Mouse (Mus musculus) testis, postnatal 10 days (tissue): ENCODE results near the gene Chmp2a.

Experiments used
- DNase-seq: peaks from one replicate; pipeline ENCODE4 v3.0.0; 2021; ENCODE audit warnings: low spot score

The Chmp2a gene

GRCm38 (mm10) chr7:12998851-12999250, 35.8 kb downstream of the Chmp2a start, which contains the start of gene Trim28:
Gene Trim28 (plus strand): TSS chr7:12999114.
- DNase-seq: no peak

DNA sequence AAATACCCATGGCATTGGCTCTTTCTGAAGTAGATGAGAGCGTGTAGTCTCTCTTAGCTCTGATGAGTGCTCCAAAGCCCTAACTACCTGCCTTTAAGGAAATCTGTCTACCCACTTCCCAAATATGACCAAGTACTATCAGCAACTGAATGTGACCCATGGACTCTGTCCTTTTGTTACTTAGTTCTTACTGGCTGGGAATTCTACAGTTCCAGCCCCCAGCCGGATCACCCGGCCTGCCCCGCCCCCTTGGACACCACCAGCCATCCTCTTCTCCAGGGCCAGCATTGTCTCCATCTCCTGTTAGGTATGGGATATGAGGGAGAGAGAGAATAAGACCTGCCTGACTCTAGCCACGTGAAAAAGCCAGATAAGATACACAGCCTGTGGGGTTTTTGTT, 36.6 kb downstream of the Chmp2a start, which contains the start of gene Slc27a5:
Gene Slc27a5 (minus strand): TSS at position 140 of the 400 bp plus-strand sequence.
- no peak for DNase-seq

DNA sequence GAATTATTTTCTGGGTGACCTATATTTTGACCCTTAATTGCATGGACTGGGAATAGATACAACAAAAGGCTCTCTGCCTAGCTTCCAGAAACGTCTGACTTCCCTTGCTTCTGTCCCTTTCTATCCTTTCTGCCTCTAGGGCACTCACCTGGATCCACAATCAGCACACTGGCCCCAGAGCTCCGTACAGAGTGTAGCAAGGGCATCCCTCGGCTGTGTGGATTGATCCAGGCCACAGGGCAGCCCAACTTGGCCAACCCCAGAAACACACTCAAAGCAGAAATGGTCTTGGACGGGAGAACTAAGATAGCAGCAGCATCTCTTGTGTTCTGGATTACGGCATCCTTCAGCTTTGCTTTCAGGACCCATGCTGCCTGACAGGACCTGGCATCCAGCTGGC, 37.4 kb downstream of the Chmp2a start:
- DNase-seq: no peak

- no peak for DNase-seq
Measured at GRCm38 (mm10) chr7:12995862-12996261, 38.7 kb downstream of the Chmp2a start.

- DNase-seq: no peak
Measured at GRCm38 (mm10) chr7:12993148-12993547, 41.5 kb downstream of the Chmp2a start.

GRCm38 (mm10) chr7:12992222-12992621, 42.4 kb downstream of the Chmp2a start:
- no peak for DNase-seq

DNA sequence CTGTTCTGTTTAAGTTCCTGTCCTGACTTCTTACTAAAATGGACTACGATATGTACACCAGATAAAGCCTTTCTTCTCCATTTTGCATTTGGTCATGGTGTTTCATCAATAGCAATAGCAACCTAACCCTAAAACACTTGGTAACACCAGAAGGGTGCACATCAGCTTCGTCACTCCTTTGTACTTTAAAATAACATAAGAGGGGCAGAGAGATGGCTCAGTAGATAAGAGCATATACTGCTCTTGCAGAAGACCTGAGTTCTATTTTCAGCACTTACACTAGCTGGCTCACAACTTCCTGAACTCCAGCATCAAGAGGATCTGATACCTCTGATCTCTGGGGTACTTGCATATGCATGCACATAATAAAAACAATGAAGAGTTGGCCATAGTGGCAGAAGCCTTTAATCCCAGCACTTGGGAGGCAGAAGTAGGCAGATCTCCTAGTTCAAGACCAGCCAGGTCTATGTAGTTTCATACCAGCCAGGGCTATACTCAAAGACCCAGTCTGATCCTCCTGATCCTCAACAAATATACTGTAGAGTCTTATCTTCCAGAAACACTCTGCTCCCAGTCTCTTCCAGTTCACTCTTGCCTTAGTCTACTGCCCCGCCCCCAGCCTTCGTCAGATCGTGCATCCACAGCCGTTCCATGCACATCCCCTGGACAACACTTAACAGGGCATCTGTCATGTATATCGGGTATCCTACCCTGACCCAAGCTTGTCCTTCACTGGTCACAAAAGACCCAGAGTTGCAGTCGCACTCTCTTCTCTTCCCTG, 47.0 kb downstream of the Chmp2a start:
- DNase-seq: no peak

GRCm38 (mm10) chr7:12986906-12987305, 47.7 kb downstream of the Chmp2a start:
- DNase-seq: no peak

GRCm38 (mm10) chr7:12985724-12986123, 48.9 kb downstream of the Chmp2a start:
- no peak for DNase-seq
